Mouse (Mus musculus) leukemia stem cell, adult 10-12 weeks (primary cell): ENCODE results near the gene Cpne6. TPM values are rescaled to one million over a fixed set of nuclear protein-coding genes. Genes with fewer than 3 reads are reported as not detected.

Experiments
- polyA plus RNA-seq: library from polyadenylated mRNA; stranded (reverse); fragments of >175 nt; gene quantifications from 2 replicates; pipeline ENCODE4 v1.2.3, GENCODE M21; 2012; ENCODE audit warnings: low replicate concordance

The Cpne6 gene
- not detected in 2 replicates for polyA plus RNA-seq

GRCm38 (mm10) chr14:55510125-55510731, at the start of gene Cpne6:
Cpne6 (plus strand) TSS chr14:55510445.

GRCm38 (mm10) chr14:55478651-55479599, 31.3 kb upstream of the Cpne6 start, which contains the start of gene Dhrs4:
Dhrs4 (plus strand) TSS chr14:55478758.

GRCm38 (mm10) chr14:55490361-55491201, 19.7 kb upstream of the Cpne6 start, which contains the start of gene Carmil3:
Carmil3 (plus strand) TSS chr14:55490651.

GRCm38 (mm10) chr14:55524785-55525184, 14.5 kb downstream of the Cpne6 start, which contains the start of gene Nrl:
Nrl (minus strand) TSS chr14:55524981.

GRCm38 (mm10) chr14:55540067-55540786, 30.0 kb downstream of the Cpne6 start, which contains the start of gene Pck2:
Pck2 (plus strand) TSS chr14:55540266.

GRCm38 (mm10) chr14:55559799-55560201, 49.6 kb downstream of the Cpne6 start, which contains the start of gene Dcaf11:
Dcaf11 (plus strand) TSS chr14:55560006.

GRCm38 (mm10) chr14:55560202-55561073, 50.2 kb downstream of the Cpne6 start, which contains the start of gene A730061H03Rik:
A730061H03Rik (minus strand) TSS chr14:55560406.

Other genes with a start within 250 kb of the Cpne6 start
- gene Dhrs4, start 31.7 kb upstream of the Cpne6 start, polyA plus RNA-seq = 56.4 and 85.0 TPM in 2 replicates
- 6.0 and 15.4 TPM in 2 replicates for gene Carmil3, start 19.8 kb upstream of the Cpne6 start, polyA plus RNA-seq
- gene Nrl, start 14.5 kb downstream of the Cpne6 start, polyA plus RNA-seq = 0.41 and 0.62 TPM in 2 replicates
- 116 and 171 TPM in 2 replicates for gene Pck2, start 29.8 kb downstream of the Cpne6 start, polyA plus RNA-seq
- gene Dcaf11, start 49.6 kb downstream of the Cpne6 start, polyA plus RNA-seq = 26.0 and 50.2 TPM in 2 replicates
- 0.97 and 1.7 TPM in 2 replicates for gene A730061H03Rik, start 50.0 kb downstream of the Cpne6 start, polyA plus RNA-seq
- gene Fitm1, start 65.2 kb downstream of the Cpne6 start, polyA plus RNA-seq = not detected in 2 replicates
- 69.7 and 113 TPM in 2 replicates for gene Psme1, start 67.7 kb downstream of the Cpne6 start, polyA plus RNA-seq
- 25.0 and 35.4 TPM in 2 replicates for gene Emc9, start 74.9 kb downstream of the Cpne6 start, polyA plus RNA-seq
- 21.1 and 39.3 TPM in 2 replicates for gene Psme2, start 80.7 kb downstream of the Cpne6 start, polyA plus RNA-seq
- gene Rnf31, start 81.3 kb downstream of the Cpne6 start, polyA plus RNA-seq = 31.7 and 39.6 TPM in 2 replicates
- 22.2 and 204 TPM in 2 replicates for gene Irf9, start 93.1 kb downstream of the Cpne6 start, polyA plus RNA-seq
- 7.8 and 19.7 TPM in 2 replicates for gene Rec8, start 107.6 kb downstream of the Cpne6 start, polyA plus RNA-seq
- gene Ipo4, start 125.5 kb downstream of the Cpne6 start, polyA plus RNA-seq = 18.3 and 108 TPM in 2 replicates
- gene Gm49378, start 127.5 kb downstream of the Cpne6 start, polyA plus RNA-seq = 18.9 TPM in 1 of 2 replicates, not detected in the other
- gene Tm9sf1, start 133.4 kb downstream of the Cpne6 start, polyA plus RNA-seq = 20.7 and 31.5 TPM in 2 replicates
- gene Tssk4, start 139.7 kb downstream of the Cpne6 start, polyA plus RNA-seq = 0.41 TPM in 1 of 2 replicates, not detected in the other
- gene Mdp1, start 150.1 kb downstream of the Cpne6 start, polyA plus RNA-seq = 11.3 and 12.5 TPM in 2 replicates
- 3.1 and 25.0 TPM in 2 replicates for gene Gmpr2, start 161.5 kb downstream of the Cpne6 start, polyA plus RNA-seq
- 32.6 and 33.7 TPM in 2 replicates for gene Nedd8, start 161.7 kb downstream of the Cpne6 start, polyA plus RNA-seq
- 49.1 and 49.7 TPM in 2 replicates for gene Tinf2, start 171.4 kb downstream of the Cpne6 start, polyA plus RNA-seq
- gene Tgm1, start 203.5 kb downstream of the Cpne6 start, polyA plus RNA-seq = 4.5 and 11.0 TPM in 2 replicates
- 8.7 and 22.8 TPM in 2 replicates for gene Rabggta, start 211.8 kb downstream of the Cpne6 start, polyA plus RNA-seq
- 4.0 and 4.2 TPM in 2 replicates for gene Dhrs1, start 235.2 kb downstream of the Cpne6 start, polyA plus RNA-seq
- gene Nop9, start 235.2 kb downstream of the Cpne6 start, polyA plus RNA-seq = 57.8 and 83.1 TPM in 2 replicates
- not detected in 2 replicates for gene Cideb, start 248.0 kb downstream of the Cpne6 start, polyA plus RNA-seq